Mouse (Mus musculus) lung, adult 2 months (tissue): ENCODE measurements around the gene Itch.

Experiments
- CTCF ChIP-seq: fragments of 200-500 bp; IDR thresholded peaks from 2 replicates; pipeline ENCODE4 v1.5.1; 2011; ENCODE audit warnings: mild to moderate bottlenecking, low read length, control low read depth; ENCODE audit not compliant: insufficient read depth
- POLR2A ChIP-seq: fragments of 200-500 bp; IDR thresholded peaks from 2 replicates; pipeline ENCODE4 v1.6.1; 2011; ENCODE audit warnings: low read depth, mild to moderate bottlenecking, control low read depth, low read length, borderline replicate concordance; ENCODE audit errors: extremely low read depth

- TF ChIP-seq CTCF (no peak), POLR2A (no peak)
These were observed 32.5 kb upstream of the Itch start for GRCm38 (mm10) chr2:155100796-155101259.
